Mouse (Mus musculus) central nervous system, embryonic 18 days (tissue): ENCODE measurements around the gene Oxtr. TPM values are rescaled to one million over a fixed set of nuclear protein-coding genes. Genes with fewer than 3 reads are reported as not detected.

Experiments used
- polyA plus RNA-seq: library from polyadenylated mRNA; depleted of rRNA; stranded (reverse); fragments of >200 nt; gene quantifications from 2 replicates; pipeline ENCODE4 v1.2.3, GENCODE M21; 2012; rRNA removed

Gene Oxtr
- polyA plus RNA-seq: 2.4 and 2.7 TPM in 2 replicates

GRCm38 (mm10) chr6:112489910-112490559 lies at the start of gene Oxtr:
Oxtr (minus strand) TSS chr6:112489943.

GRCm38 (mm10) chr6:112459341-112459749 lies 30.4 kb downstream of the Oxtr start, which contains the start of gene Cav3:
Cav3 (plus strand) TSS chr6:112459505.

Other genes with a start within 250 kb of the Oxtr start
- gene Lmcd1, start 216.2 kb downstream of the Oxtr start, polyA plus RNA-seq: 4.6 and 7.0 TPM in 2 replicates
- gene Ssu2, start 101.9 kb downstream of the Oxtr start, polyA plus RNA-seq: 0.13 and 0.67 TPM in 2 replicates
- gene Cav3, start 30.4 kb downstream of the Oxtr start, polyA plus RNA-seq: 0.06 and 7.0 TPM in 2 replicates
- 3.9 and 4.1 TPM in 2 replicates for gene Rad18, start 206.7 kb upstream of the Oxtr start, polyA plus RNA-seq